In the genomic region with DNA sequence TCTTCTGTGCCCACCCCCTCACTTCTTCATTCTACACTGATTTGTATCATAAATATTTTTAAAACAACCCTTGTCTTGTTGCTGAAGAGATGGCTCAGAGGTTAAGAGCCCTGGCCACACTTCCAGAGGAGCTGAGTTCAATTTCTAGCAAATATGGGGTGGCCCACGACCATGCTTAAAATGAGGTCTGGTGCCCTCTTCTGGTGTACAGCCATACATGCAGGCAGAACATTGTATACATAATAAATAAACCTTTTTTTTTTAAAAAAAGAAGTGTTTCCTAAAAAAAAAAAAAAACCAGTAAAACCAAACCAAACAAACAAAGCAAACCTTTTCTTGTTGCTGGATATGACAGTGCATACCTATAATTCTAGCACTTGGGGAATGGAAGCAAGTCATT, we compare ENCODE assay signal across 8 mouse cellular contexts.
DNase-seq lines count a peak whose midpoint lies in the region; ATAC-seq lines count a peak whose summit lies in the region.

No protein-coding gene starts in this region.

- H3K27me3 ChIP-seq in heart, embryonic 12.5 days (replicated peaks), result no peaks in the 10 kb centered on the region

- no peak overlapping the region for H3K27ac ChIP-seq in heart, embryonic 12.5 days (ENCODE audit: poor library complexity, severe bottlenecking)

- H3K4me1 ChIP-seq in heart, embryonic 12.5 days (replicated peaks), result no peaks in the 10 kb centered on the region

- WGBS in heart, embryonic 12.5 days, result 28% methylated on average over 1 of the region's 1 CpGs

- H3K4me3 ChIP-seq in heart, embryonic 12.5 days, result no peak overlapping the region

- H3K9me3 ChIP-seq in heart, embryonic 12.5 days (replicated peaks), result no peaks in the 10 kb centered on the region

- H3K4me2 ChIP-seq in heart, embryonic 12.5 days, result no peak overlapping the region

- no peaks in the 10 kb centered on the region for H3K36me3 ChIP-seq in heart, embryonic 12.5 days

- ATAC-seq in heart, embryonic 12.5 days (ENCODE audit: insufficient number of reproducible peaks, low FRiP score), result no peak
- no peak for ATAC-seq in megakaryocyte-erythroid progenitor cell, adult 5-6 weeks (replicated peaks; ENCODE audit: low FRiP score, low TSS enrichment, poor library complexity, severe bottlenecking)

- H3K9ac ChIP-seq in heart, embryonic 12.5 days, result no peak overlapping the region

- DNase-seq in heart, adult 8-10 months (ENCODE audit: low spot score), result peak; percentile 21
- peak; percentile 56 for DNase-seq in 416B (ENCODE audit: low read depth)
- DNase-seq in adipocyte (ENCODE audit: low spot score), result peak; percentile 53
- peak; percentile 8 for DNase-seq in heart, postnatal 4 days
- DNase-seq in right cerebral cortex, adult 18-20 months, result no peak
- DNase-seq in spleen, postnatal 10 days (ENCODE audit: low spot score in 2 of 2), result no peak

Comparison
In these comparisons a context has a peak if more than half of its experiments do, and no peak if none do; other contexts are left out.
1. DNase-seq: peak in heart, adult 8-10 months (single experiment), 416B (single experiment), adipocyte (single experiment) and heart, postnatal 4 days (single experiment); none in right cerebral cortex, adult 18-20 months (single experiment) and spleen, postnatal 10 days (0 of 2).